Mouse (Mus musculus) lung, postnatal 14 days (tissue): Measurements from ENCODE around the gene Antxr1.

Source experiments
- DNase-seq: peaks from one replicate; pipeline ENCODE4 v3.0.0; 2021

Gene Antxr1

DNA sequence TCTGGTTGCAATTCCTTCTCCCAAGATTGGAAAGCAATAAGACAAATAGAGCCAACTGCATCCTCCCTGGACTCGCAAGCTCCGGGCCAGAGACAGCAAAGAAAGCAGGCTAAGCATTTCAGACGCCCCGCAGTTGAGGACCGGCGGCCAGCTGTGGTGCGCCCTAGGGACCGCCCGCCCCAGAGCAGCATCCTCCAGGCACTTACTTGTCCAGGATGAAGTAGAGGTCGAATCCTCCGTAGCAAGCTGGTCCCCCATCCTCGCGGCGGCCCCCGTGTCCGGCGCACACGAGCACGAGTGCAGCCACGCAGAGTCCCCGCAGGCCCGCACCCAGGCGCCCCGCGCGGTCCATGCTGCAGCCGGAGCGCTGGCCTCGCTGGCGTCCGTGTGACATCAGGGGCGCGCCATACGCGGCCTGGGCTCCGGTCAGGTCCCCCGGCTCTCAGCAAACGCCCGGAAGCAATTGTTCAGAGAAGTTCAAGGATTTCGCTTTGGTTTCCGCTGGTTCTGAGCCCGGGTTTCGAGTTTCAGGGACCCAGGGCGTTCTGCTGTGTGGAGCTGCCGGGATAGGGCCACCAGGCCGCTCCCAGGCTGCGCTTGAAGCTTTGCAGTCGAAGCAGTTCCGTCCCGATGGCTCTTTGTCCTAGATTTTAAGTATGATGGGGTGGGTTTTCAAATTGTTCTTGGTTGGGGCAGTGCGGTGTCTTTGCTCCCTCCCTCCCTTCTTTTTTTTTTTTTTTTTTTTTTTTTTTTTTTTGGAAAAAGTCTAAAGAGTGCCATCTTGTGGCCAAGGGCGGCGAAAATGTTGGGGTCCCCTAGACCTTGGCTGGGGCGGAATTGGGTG, at the start of gene Antxr1:
Gene Antxr1, minus strand, starts transcription at position 731 of the 844 bp plus-strand sequence.
- peak; percentile 69 for DNase-seq

DNA sequence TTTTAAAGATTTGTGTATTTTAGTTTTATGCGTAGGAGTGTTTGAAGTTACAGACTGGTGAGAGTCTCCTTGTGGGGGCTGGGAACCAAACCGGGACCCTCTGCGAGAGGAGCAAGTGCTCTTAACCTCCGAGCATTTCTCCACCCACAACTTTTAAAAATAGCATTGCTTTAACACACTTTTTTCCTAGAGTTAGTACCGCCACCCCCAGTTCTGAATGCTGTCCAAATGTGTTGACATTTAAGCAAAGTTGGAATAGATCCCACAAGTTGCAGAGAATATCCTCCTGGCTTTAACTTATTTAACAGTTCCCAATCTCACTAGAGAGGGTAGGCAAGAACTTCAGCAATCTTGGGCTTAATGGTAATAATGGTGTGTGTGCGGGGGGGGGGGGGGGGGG, 49.1 kb upstream of the Antxr1 start:
- DNase-seq = no peak

GRCm38 (mm10) chr6:87383926-87384691, 48.5 kb upstream of the Antxr1 start:
- DNase-seq = peak; percentile 39

DNA sequence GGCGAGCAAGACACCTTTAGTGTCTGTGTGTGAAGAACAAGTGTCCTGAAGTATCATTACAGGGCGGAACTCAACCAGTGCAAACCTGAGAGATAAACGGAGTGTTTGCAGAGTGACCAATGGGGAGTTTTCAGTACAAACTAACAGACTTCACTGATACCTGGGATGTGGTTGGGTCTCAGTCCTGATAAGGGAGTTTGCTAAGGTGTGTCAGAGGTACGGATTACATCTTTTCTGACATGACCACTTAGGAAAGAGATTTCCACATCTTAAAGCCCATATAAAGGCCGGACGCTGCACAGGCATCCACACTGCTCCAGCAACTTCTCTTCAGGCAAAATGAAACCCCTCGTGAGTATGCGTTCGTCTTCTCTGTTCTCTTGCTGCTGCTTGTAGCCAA, 37.4 kb upstream of the Antxr1 start, which contains the start of gene Gkn2:
Gene Gkn2, plus strand, starts transcription at position 301 of the 400 bp plus-strand sequence.
- DNase-seq = no peak

DNA sequence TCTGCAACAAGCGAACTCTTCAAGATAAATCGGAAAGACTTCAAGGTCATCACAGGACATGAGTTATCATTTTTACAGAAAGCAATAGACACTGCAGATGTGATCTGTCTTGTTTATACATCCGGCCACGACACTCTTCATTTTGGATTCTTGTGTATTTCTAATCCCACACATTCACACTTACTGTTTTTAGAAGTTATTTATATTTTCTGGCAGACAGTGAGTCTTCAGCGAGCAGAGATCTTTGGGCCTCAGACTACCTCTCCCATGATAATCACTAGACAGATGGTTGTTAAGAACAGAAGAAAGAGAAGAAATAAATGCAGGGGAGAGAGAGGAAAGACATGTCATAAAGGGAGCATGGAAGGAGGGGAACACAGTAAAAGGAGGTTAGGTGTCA, 33.6 kb upstream of the Antxr1 start:
- DNase-seq = no peak

DNA sequence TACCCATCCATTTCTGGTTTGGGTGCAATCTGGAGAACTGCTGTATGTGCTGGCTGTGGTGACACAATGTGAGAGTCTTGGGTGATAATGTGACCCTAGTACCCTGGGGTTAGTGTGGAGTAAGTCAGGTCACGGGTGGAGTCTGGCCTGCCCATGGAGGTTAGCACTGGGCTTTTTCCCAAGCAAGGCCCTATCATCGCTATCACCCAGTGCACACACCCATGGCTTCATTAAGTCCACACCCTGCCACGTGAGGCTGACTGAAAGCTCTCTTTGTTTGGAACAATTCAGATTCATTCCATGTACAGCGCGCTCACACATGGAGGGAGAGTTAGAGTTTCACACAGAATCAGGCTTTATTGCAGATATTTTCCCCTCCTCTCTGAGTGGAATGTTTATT, 18.8 kb upstream of the Antxr1 start:
- DNase-seq = no peak

GRCm38 (mm10) chr6:87350829-87351228, 15.2 kb upstream of the Antxr1 start, which contains the start of gene Gkn1:
Gene Gkn1 (minus strand): TSS chr6:87350942.
- no peak for DNase-seq

DNA sequence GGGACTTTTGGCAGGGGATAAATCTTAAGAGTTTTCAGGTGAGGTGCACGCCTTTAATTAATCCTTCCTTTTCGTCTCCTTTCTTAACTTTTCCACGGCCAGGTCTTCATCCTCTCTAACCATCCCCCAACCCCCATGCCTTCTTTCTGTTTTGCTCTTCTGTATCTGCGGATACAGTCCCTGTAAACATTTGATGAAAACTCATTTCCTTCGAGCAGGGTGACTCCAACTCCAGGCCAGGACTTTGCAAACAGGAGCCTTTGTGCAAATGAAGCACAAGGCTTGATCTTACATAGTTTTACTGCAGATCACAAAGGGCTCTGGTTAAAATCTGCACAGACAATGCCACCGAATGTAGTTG, 294 bp upstream of the Antxr1 start:
- no peak for DNase-seq

GRCm38 (mm10) chr6:87334361-87335090, 1.1 kb downstream of the Antxr1 start:
- DNase-seq = peak; percentile 58

GRCm38 (mm10) chr6:87332380-87332779, 3.2 kb downstream of the Antxr1 start:
- DNase-seq = no peak

DNA sequence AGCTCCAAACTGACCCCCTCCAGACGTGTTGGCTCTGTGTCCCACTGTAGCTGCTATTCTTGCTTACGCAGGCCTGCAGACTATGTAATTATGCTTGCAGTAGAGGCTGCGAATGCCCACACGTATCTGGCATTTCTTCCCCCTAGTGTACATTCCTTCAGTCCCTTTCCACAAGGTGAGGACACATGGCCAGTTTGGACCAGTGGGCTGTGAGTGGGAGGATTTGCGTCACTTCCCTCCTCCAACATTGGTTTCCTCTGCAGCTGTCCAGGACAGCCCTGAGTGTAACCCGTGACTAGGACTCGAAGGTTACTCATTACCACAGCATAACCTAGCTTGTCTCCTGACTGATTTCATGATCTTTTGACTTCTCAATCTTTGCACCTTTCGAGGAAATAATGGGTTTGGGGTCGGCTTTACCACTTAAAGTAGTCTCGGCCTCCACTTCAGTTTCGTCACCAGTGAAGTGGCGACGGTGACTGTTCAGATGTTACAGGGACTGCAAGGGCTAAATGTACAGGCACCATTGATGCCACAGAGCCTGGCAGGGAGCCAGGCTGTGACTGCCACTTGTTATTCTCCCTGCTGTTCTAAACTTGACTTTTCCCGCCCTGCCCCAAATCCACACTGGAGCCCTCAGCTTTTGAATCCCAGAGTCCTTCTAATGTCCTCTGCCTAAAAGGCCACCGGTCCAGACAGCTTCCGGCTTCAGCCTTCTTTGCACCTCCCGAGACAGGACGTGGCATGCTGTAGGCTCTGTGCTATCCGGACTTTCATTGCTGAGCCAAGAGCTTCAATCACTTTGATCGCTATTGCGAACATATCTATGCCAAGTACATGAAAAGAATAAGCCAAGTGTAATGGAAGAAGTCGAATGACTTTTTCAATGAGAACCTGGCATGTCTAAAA, 7.1 kb downstream of the Antxr1 start:
- no peak for DNase-seq

DNA sequence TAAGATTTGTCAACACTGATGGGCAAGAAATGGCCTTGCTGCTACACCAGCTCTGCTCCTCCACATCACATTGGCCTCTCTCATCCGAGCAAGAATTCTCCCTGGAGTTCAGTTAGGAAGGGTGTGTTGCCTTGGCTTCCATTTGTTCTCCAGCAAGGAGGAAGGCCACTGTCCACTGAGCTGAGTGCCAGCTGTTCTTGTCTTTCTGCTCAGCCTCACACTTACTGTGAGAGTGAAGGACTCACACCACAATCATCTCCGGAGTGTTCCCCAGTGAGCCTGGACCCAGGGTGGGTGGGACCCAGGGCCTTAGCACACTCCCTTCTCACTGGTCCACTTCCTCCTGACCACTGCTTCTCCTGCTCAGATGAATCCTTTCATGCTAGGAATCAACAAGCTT, 8.7 kb downstream of the Antxr1 start:
- DNase-seq = no peak

DNA sequence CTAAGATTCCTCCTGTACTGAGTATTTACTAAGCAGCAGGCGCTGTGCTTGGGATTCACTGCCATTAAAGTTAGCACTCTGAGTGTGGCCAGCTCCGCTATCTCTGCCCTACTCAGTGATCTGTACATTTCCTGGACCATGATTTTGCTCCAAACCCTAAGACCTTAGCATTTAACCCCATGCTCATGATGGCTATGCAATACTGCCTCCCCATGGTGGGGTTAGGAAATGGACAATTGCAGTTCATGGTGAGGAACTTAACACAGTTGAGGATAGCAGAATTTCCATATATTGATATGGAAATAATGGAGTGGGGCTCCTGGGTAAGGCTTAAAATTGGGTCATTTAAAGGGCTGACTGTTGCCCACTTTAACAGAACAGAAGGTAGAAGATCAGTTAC, 12.2 kb downstream of the Antxr1 start:
- DNase-seq = peak; percentile 57

DNA sequence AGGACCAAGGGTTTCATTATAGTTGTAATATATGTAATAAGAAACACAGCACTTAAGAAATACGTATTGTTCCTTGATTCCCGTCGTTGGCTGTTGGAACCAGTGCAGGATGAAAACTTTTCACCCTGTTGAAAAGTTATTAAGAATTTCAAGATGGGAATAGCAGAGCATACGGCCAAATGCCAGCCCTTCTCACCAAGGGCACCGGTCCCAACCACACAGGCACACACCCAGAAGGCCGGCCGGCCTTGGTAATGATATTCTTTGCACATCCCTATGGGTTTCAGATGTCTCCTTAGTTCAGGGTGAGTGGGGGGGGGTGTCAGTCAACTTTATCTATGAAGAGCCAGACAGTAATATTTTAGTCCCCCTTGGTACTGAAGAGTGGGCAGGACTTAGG, 17.0 kb downstream of the Antxr1 start:
- no peak for DNase-seq

DNA sequence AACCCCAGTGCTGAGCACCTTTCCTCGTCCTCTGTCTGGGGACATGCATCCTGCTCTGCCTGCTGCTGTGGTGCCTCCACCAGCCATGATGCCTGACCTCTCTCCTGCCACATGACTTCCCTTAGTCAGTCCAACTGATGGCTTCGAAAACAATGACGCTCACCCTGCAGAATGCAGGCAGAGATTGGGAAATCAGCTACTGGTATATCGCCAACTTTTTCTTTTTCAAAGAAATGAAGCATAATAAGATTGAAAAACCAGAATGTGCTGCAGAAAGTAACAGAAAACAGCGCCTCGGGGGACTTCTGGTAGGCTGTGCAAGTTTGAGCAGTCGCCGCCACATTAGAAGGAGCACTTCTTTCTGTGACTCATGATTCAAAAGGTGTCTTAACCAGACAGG, 18.7 kb downstream of the Antxr1 start:
- DNase-seq = peak; percentile 42

DNA sequence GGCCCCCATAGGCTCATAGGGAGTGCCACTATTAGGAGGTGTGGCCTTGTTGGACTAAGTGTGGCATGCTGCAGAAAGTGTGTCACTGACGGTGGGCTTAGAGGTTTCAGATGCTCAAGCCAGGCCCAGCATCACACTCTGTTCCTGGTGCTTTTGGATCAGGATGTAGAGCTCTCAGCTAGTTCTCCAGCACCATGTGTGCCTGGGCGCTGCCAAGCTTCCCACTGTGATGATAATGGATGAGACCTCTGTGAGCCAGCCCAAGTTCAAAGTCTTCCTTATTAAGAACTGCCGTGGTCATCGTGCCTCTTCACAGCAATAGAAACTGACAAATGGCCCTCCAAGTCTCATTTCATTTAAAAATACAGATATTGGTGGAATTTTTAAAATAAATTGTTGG, 22.9 kb downstream of the Antxr1 start:
- DNase-seq = no peak

DNA sequence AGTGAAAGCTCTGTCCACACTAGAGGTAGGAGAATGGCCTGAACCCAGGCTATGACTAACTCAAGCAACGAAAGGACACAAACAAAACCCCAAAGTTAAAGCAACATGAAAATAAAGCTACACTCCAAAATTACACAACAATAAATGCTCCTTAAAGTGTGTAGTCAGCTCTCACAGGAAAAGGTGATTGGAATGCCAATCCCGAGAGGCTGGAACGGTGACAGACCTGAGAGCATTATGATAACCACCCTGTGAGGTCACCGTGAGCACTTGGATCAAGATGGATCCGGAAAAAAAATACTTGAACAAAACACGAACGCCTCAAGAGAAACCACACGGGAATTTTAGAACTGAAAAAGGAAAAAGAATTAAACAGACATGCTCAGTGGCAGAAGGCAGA, 31.1 kb downstream of the Antxr1 start:
- peak; percentile 42 for DNase-seq

GRCm38 (mm10) chr6:87302746-87303145, 32.9 kb downstream of the Antxr1 start:
- DNase-seq = no peak

- DNase-seq = no peak
These were observed 33.6 kb downstream of the Antxr1 start for GRCm38 (mm10) chr6:87301991-87302390.

DNA sequence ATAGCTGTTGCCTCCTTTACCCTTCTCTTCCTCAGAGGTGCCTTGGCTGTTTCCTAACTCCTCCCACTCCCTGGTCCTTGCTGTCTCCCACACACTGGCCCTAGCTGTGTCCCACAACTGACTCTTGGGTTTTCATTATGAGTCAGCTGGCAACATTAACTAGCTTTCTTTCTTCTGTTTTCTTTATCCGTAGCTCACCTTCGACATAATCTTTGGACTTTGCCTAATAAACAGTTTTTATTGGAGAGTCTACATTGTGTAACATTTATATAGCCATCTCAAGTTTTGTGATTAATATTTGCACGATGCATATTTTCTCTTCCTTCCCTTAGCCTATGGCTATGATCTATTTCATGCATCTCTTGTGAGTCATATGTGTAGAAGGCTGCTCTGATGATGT, 40.7 kb downstream of the Antxr1 start:
- DNase-seq = no peak

GRCm38 (mm10) chr6:87292911-87293851, 42.4 kb downstream of the Antxr1 start:
- DNase-seq = no peak
